Mouse (Mus musculus): ENCODE results near the gene Cacna1g. TPM values are rescaled to one million over a fixed set of nuclear protein-coding genes. Genes with fewer than 3 reads are reported as not detected.

The Cacna1g gene
- polyA plus RNA-seq (2017; shearing (Covaris generic)): 0.04 TPM

DNA sequence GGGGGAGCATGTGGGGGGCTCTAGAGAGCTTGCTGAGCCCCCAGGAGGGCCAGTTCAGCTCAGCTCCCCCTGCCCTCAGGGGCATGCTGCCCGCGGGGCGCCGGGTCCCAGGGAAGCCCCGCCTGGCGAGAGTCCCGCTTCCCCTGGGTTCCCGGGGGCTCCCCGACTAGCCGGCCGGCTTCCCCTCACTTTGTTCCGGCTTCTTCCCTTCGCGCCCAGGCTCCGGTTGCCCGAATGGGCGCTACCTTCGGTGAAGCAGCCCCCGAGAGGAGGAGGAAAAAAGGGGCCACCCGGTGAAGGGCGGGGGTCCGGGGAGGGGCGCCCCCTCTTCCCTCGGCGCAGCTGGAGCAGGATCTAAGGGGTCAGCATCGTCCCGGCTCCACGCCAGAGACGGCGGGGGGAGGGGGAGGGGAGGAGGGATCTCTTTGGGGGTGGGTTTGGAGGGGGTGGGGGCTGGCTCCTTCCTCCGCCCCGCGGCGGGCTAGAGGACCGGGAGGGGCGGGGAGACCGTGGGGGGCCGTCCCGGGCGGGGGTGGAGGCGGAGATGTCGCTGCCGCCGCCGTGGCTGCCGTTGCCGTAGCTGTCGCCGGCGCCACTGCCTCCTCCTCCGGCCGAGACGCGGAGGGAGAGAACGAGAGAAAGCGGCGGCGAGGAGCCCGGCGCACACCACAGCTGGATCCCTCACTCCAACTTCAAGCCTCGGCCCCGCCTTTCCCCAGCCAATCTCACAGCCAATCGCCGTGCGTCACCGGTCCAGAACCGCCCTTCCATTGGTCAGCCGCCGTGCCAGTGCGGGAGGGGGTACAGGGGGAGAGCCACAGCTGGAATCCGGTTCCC is at the start of gene Cacna1g:
Gene Cacna1g, minus strand, starts transcription at position 492 of the 837 bp plus-strand sequence.

DNA sequence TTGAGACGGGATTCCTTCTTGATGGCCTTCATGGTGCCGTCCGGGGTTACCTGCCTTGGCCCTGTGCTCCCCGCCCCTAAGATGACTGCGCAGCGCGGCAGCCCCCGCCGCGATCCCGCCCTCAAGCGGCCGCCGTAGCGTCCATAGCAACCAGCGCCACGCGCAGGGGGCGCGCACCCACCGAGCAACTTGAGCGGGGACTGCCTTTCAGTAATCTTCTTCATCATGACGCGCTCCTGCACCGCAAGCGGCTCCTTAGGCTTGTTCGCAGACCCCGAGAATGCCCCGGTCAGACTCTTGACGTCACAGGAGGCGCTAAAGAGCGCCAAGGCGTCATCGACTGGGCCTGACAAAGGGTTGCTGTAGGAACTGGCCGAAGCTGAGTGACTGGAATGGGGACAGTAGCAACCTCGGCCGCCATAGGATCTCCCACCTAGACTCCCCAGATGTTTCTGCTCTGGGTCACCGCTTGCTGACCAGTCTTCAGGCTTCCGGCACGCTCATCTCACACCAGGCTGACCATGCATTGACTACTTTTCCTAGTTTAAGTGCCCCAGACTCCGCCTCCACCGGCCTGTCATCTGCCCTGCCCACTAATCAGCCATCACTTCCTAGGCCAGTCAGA is 47.3 kb upstream of the Cacna1g start, which contains the start of gene Mycbpap:
Gene Mycbpap, minus strand, starts transcription at position 524 of the 625 bp plus-strand sequence.

DNA sequence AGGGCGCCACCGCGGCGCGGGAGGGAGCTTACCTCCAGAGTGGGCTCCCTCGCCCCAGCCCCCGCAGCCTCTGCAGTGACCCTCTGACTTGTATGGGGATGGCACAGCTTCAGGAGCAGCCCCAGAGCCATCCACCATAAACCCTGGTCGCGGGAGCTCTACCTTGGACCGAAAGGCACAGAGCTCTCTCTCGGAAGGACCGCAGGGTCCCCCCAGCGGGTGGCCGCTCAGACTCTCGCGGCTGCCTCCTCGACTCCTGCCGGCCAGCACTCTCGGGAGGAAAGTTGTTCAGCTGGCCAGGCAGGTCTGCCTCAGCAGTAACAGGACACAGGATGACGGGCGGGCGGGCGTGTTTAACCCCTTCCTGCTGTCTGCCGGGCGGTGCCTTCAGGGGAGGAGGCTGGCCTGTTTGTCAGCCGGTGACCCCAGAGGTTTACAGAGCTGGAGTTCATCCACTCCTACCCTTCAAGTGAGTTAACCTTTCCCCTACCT is 25.7 kb upstream of the Cacna1g start, which contains the start of gene Epn3:
Gene Epn3, minus strand, starts transcription at position 314 of the 492 bp plus-strand sequence.

DNA sequence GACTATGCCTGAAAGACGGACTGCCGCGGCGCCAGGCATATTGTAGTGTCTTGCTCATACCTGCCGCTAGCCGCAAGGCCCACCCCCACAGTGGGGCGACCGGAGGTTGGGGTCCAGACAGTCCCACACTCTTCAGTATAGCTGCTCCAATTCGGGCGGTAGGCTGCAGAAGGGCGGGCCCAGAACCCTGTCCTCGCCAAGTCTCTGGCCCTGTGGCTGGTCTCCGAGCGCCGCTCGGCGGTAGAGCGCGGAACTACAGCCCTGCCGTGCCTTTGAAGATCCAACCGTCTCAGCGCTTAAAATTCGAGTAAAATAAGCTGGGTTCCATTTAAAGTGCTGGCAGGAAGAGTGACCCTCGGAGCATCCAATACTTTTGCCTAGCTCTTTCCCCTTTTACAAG is 12.0 kb upstream of the Cacna1g start, which contains the start of gene Spata20:
Gene Spata20, minus strand, starts transcription at position 179 of the 400 bp plus-strand sequence.

DNA sequence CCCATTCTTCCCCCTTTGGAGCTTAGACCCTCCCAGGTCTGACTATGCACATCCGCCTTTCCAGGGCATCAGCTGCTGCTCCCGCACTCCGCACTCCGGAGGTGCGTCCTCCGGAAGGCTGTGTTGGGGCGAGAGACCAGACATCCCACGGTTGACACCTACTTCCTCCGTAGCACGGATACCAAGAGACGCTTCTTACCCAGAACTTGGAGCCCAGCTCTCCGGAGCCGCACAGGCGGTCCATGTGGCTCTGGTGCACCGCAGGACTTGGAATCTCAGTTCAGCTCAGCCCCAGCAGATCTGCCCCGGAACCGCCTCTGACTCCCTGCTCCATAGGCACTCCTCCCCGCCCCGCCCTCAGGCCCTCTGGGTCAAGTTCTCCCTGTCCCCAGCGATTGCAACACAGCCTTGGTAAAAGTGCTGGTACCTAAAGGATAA is 81.3 kb downstream of the Cacna1g start, which contains the start of gene Abcc3:
Gene Abcc3, minus strand, starts transcription at position 326 of the 438 bp plus-strand sequence.

Other genes starting within 250 kb of the Cacna1g start
- 0.41 TPM for gene Wfikkn2, start 228.2 kb downstream of the Cacna1g start, polyA plus RNA-seq (2017; shearing (Covaris generic))
- 2.5 TPM for gene Gm21885, start 192.3 kb downstream of the Cacna1g start, polyA plus RNA-seq (2017; shearing (Covaris generic))
- gene Luc7l3, start 152.2 kb downstream of the Cacna1g start, polyA plus RNA-seq (2017; shearing (Covaris generic)): 80.1 TPM
- 37.6 TPM for gene Ankrd40, start 146.2 kb downstream of the Cacna1g start, polyA plus RNA-seq (2017; shearing (Covaris generic))
- not detected for gene Abcc3, start 81.2 kb downstream of the Cacna1g start, polyA plus RNA-seq (2017; shearing (Covaris generic))
- not detected for gene Spata20, start 12.0 kb upstream of the Cacna1g start, polyA plus RNA-seq (2017; shearing (Covaris generic))
- gene Epn3, start 25.8 kb upstream of the Cacna1g start, polyA plus RNA-seq (2017; shearing (Covaris generic)): not detected
- gene Mycbpap, start 47.5 kb upstream of the Cacna1g start, polyA plus RNA-seq (2017; shearing (Covaris generic)): not detected
- gene Rsad1, start 75.1 kb upstream of the Cacna1g start, polyA plus RNA-seq (2017; shearing (Covaris generic)): 2.2 TPM
- gene Chad, start 90.8 kb upstream of the Cacna1g start, polyA plus RNA-seq (2017; shearing (Covaris generic)): not detected
- 6.8 TPM for gene Acsf2, start 127.7 kb upstream of the Cacna1g start, polyA plus RNA-seq (2017; shearing (Covaris generic))
- gene Lrrc59, start 155.6 kb upstream of the Cacna1g start, polyA plus RNA-seq (2017; shearing (Covaris generic)): 66.0 TPM
- gene Mrpl27, start 179.6 kb upstream of the Cacna1g start, polyA plus RNA-seq (2017; shearing (Covaris generic)): 21.9 TPM
- gene Eme1, start 179.8 kb upstream of the Cacna1g start, polyA plus RNA-seq (2017; shearing (Covaris generic)): 0.40 TPM
- gene Xylt2, start 203.3 kb upstream of the Cacna1g start, polyA plus RNA-seq (2017; shearing (Covaris generic)): 54.8 TPM
- gene Gm11541, start 230.3 kb upstream of the Cacna1g start, polyA plus RNA-seq (2017; shearing (Covaris generic)): not detected

All from naive thymus-derived CD4-positive, alpha-beta T cell, adult 5 months (primary cell).